Mouse (Mus musculus) ovary, adult 2 months (tissue): ENCODE results near the gene Gm4894. TPM values are rescaled to one million over a fixed set of nuclear protein-coding genes. Genes with fewer than 3 reads are reported as not detected.

Experiments
- polyA plus RNA-seq: library from polyadenylated mRNA; depleted of rRNA; stranded (reverse); fragments of >200 nt; gene quantifications from 2 replicates; pipeline ENCODE4 v1.2.3, GENCODE M21; 2012; rRNA removed

The Gm4894 gene
- polyA plus RNA-seq = not detected in 2 replicates

DNA sequence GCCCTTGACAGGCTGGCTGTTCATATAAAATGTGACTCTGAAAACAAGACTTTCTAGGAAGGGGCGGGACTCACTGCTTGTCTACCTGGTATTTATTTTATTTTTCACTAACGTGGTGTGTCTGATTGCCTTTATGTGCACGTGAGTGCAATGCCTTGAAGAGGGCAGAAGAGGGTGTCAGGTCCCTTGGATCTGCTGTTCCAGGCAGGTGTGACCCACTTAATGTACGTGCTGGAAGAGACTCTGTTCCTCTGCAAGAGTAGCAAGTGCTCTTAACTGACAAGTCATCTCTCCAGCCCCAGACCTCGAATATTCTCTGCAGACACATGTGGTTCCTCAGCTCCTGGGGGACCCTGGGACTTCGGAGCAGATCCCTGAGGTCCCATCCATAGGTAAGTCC is at the start of gene Gm4894:
Gm4894 (plus strand) TSS at position 301 of the 400 bp plus-strand sequence.

Other genes with a start within 250 kb of the Gm4894 start
- gene Zw10, start 194.9 kb upstream of the Gm4894 start, polyA plus RNA-seq = 7.8 and 10.6 TPM in 2 replicates
- gene Tmprss5, start 169.3 kb upstream of the Gm4894 start, polyA plus RNA-seq = 0.20 and 0.23 TPM in 2 replicates
- 0.12 TPM in 2 replicates for gene Drd2, start 90.1 kb downstream of the Gm4894 start, polyA plus RNA-seq
- gene Ankk1, start 176.5 kb downstream of the Gm4894 start, polyA plus RNA-seq = 0.30 and 0.43 TPM in 2 replicates
- 4.4 and 5.0 TPM in 2 replicates for gene Ttc12, start 235.7 kb downstream of the Gm4894 start, polyA plus RNA-seq